Mouse (Mus musculus) Muller cell, postnatal 12 days (primary cell): Measurements from ENCODE around the gene Col4a1.
A peak's percentile ranks its signal among the peaks of the same experiment; 100 is the strongest.

Experiments
- DNase-seq: peaks from one replicate; pipeline ENCODE4 v3.0.0-alpha.2; 2015; ENCODE audit errors: inconsistent ontology term

The Col4a1 gene

GRCm38 (mm10) chr8:11266471-11266870, 46.2 kb downstream of the Col4a1 start:
- no peak for DNase-seq

DNA sequence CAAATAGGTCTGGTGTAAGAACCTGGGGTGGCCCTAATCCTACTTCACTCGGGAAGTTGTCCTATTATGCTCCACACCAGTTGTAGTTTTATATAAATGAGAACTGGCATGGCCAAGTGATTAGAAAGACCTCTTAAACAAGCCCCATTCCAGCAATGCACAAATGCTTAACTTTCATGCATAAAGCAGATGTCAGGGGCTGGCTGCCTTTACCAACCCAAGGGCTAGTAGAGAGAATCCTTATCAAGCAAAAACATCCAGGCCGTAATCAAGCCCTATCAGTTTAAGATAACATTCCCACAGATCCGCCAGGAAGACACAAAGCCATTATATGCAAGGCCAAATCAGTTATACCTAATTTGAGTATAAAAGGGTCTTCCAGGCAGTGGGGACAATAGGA, 46.7 kb downstream of the Col4a1 start:
- no peak for DNase-seq

DNA sequence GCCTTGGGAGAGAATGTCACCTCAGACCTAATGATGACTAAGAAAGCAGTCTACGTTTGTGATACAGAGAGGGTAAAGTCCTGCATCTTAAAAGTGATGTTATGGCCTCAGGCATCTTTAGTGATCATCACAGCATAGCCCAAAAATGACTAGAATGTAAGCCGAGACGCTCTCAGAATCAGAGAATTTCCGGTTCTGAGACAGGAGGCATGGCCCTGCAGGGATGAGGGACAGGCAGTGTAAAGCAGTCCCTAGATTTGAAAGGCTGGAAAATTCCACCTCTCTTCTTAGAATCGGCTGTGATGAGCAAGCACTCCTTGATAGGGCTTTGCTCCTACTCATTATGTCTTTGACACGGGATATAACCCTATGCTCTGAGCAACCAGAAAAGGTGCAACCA, 48.8 kb downstream of the Col4a1 start:
- no peak for DNase-seq

DNA sequence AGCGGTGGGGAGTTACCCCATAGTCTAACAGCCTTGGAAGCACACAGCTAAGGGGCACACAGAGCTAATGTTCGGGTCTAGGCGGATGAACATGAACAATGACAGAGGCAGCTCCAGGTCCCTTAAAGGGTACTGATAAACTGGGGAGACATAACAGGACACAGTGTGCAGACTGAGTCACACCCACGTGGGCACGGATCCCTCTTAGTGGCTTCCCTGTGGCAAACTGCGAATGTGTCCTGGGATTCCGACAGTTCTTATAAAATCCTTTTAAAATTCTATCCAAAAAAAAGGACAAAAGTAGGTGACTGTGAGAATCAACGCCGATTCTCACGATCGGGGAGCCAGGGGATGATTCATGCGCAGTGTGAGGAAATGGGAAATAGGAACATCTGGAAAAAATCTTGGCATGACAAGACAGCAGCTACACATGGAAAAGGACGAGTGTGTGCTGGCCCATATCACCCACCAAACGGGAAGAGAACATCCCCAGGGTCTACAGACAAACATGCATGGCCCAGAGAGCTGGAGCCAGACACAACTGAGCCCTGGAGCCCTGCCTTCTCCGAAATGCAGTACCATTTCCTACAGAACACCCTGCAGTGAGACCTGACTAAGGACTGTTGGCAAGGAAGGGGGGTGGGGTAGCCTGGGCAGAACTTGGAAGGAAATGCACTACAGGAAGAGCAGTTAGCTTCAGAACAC, 50.4 kb downstream of the Col4a1 start:
- DNase-seq = no peak

DNA sequence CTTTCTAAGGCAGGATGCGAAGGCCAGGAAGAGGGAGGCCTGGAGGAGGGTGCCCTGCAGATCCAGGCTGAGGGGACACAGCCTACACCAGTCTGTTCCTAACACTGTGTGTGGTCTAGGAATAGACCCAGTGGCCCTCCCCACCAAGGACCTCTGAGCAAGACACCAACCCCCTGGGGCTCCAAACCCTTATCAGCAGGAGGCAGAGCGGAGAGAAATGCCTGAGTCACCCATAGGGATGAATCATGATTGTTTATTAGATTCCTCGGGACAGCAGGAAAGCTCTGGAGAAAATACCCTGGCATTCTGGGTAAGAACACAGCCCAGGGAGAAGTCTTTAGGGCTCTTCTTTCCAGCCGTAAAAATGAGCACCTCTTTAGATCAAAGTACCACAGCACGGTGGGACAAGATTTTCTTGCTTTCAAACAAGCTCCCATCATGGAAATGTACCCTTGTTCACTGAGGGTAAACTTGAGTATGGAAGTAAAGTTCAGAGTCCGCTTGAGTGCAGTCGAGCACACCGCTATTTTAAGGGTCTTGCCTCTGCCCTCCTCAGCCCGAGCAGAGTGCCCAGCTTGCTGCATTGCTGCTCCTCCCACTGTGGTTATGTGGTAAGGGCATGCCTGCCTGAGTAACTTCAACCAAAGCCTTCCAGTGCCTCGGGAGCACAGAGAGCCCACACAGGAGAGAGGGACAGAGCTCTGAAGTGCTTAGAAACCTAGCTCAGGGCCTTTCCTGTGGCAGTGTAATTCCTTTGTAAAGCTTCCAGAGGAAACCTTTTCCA, 52.6 kb downstream of the Col4a1 start:
- peak; percentile 87 for DNase-seq

- peak; percentile 56 for DNase-seq
Observed at GRCm38 (mm10) chr8:11258517-11259136, 54.0 kb downstream of the Col4a1 start.

GRCm38 (mm10) chr8:11257079-11258017, 55.3 kb downstream of the Col4a1 start:
- peak; percentile 22 for DNase-seq

- DNase-seq = no peak
Observed at GRCm38 (mm10) chr8:11256405-11256804, 56.2 kb downstream of the Col4a1 start.

DNA sequence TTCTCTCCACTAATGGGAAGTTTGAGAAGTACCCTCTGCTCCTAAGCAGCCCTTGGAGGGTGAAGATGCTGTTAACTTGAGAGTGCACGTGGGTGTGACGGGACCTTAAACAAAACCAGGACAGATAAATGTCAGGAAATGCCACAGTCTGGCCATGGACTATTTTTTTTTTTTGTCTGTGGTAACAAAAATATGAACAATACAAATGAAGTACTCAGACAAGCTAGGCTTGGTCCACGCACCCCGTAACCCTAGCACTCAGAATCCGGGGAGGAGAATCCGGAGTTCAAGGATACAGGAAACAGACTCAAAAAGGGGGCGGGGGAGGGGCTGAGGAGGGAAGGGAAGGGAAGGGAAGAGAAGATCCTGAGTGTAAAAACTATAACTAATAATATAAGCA, 56.9 kb downstream of the Col4a1 start:
- no peak for DNase-seq

DNA sequence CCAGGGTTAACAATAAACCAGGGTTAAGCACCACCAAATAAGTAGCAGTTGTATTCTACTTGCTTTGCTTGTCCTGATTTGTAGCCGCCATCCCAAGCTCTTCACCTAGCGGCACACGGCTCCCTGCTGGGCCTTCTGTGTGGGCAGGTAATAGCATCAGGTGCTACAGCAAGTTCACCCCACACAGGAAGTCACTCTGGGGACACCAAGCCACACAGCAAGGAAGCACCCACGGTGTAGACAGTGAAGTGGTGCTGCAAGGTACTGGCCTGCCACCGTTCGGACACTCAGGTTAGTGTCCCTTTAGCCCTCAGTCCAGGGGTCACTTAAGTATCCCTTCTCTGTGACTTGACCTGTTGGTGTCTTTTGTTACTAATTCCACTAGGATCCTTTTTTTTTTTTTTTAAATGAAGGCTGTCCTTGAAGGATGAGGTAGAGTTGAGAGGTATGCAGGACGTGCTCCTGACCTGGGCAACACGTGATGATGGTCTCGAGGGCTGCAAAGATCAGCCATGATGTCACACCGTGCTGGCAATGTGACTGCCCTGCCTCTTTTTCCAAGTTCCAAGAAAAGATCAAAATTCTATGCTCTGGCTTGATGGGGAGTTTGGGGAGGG, 57.6 kb downstream of the Col4a1 start:
- DNase-seq = no peak

- DNase-seq = no peak
Observed at GRCm38 (mm10) chr8:11254510-11254909, 58.1 kb downstream of the Col4a1 start.

DNA sequence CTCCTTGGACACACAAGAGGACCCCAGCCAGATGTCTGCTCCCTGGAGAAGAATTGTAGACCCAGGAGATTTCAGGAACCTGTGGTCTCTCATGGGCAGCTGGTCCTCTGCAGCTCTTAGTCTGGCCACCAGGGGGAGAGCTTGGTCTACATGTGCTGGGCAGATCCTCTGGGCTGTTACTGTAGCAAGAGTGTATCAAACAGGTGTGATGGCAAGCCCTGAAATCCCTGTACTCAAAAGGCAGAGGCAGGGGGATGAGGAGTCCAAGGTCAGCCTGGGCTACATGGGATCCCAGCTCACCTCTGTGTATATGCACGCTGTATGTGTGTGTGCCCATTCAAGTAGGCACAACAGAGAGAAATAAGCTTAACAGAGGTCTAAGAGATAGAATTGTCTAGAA, 59.1 kb downstream of the Col4a1 start:
- DNase-seq = peak; percentile 61

DNA sequence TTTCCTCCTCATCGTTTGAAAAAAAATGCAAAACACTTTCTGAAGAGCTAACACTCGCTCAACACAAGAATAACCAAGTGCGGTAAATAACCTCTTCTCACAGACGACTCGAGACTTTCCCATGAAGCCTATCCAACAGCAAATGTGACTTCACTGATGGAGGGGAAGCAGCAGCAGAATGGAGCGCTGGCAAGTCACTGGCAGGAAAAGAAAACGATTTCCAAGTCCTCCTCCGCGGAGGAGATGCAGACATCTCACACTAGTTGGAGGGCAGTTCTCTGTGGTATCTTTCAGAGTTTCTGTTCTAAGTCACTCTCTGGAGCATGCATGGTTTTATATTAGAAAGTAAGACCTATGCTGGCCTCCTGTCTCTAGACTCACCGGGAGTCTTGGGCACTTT, 59.6 kb downstream of the Col4a1 start:
- DNase-seq = no peak

DNA sequence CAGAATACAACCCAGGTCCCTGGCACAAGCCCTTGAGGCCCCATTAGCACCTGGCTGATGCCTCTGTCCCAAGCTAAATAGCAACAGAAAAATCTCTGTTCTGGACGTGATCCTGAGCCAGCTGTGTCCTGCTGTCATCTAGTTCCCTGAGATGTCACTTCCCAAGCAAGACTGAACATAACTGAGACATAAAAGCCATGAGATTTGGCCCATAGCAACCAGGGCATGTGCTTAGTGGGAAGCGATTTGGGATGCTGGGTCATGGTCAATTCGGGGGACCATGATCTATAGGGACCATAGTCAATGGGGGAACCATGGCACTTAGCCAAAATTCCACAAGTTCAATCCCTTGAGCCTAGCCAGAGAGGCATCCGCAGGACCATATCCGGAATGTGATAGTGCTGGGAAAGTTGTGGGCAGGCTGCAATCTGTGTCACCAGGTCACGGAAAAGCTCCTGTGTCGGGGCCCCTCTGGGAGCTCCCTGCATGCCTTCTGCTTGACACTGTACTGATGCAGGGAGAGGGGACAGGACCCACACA, 60.3 kb downstream of the Col4a1 start:
- DNase-seq = peak; percentile 62

DNA sequence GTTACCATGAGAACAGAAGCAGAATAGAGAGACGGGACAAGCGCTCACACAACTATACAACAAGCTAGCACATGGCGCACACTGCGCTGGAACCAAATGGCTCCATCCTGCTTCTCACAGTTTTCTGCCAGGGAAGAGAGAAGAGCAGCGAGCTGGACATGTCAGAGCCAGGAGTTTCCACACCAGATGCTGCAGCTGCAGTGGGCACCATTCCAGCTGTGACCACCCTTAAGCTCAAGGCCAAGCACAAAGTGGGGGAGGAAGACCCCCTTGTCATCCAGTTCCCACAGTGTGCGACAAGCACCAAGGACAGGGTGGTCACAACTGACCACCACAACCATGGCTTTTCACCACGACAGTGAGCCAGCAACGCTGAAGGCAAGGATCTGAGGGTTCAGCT, 62.5 kb downstream of the Col4a1 start:
- no peak for DNase-seq

GRCm38 (mm10) chr8:11249541-11250058, 63.0 kb downstream of the Col4a1 start:
- DNase-seq = peak; percentile 83

DNA sequence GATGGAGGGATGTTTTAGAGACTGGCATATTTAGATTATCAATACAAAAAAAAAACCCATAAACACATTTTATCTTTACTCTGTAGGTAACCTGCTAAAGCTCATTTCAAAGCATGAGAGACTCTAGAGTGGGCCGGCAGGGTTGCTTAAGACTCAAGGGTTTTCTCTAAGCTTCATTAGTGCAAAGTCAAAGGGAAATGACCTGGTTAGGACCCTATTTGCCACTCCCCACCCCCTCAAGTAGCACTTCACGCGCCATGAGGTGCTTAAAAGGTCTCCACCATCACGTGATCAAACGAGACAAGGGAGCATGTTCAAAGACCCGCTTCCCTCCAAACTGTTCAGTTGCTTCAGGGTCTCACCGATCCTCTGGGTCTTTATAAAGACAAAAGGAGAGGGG, 63.9 kb downstream of the Col4a1 start:
- no peak for DNase-seq

DNA sequence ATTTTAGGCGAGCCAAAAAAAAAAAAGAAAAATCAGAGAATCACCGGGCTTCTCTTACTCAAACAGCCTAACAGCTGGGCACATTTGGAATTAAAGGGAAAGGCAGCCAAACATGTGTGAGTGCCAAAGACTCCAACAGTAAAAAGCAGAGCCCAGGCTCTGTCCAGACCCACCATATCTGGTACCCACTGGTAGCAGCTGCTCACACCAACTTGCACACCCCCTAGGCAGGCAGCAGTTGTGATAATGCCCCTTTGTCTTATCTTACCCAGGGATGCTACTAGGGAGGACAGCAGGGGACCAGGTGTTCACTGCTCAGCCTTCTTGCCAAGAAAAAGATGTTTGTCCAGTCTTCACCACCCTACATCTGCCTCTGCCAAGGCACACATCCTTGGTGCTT, 71.1 kb downstream of the Col4a1 start:
- DNase-seq = no peak

- no peak for DNase-seq
Observed at GRCm38 (mm10) chr8:11234879-11235210, 77.8 kb downstream of the Col4a1 start.

DNA sequence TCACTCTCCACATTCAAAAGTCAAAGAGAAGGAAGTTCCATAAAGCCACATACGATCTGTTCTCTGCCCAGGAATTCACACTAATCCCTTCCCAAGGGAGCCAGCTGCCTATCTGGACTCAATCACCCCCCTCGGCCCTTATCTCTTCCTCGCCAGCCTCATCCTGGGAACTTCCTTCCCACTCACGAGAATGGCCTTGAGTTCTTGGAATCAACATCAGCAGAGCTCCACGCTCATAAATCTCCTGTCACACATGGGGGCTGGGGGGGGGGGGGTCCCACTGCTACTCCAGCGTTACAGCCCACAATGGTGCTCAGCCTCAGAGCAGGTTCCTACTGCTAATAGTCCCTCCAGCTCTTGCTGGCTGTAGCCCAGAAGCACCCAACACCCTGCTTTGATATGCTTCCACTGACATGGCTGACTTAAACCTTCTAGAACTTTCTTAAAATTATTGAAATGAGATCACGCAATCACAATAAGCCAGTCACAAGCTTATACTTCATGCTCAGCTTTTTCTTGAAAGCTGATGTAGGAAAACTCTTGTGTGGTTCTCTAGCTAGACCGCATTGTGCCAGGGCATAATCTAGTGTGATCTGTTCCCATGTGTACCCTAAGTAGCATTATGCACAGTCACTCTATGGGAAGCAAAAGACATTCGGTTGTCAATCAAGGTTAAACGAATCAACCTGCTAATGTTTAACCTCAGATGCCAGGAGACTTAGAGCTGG, 78.3 kb downstream of the Col4a1 start:
- no peak for DNase-seq
